Mouse (Mus musculus): ENCODE data around the gene Cybb. TPM values are rescaled to one million over a fixed set of nuclear protein-coding genes. Genes with fewer than 3 reads are reported as not detected.

Gene Cybb
- 26.8 TPM for polyA plus RNA-seq (2014; fragmentation: Illumina TruSeq; extraction: RNeasy Lipid Tissue Mini Kit (QIAGEN cat#74804); ENCODE audit: low read depth, low replicate concordance)

GRCm38 (mm10) chrX:9487671-9488070 is at the start of gene Cybb:
Gene Cybb, minus strand, starts transcription at chrX:9487771.

Other genes with a start within 250 kb of the Cybb start
- gene Gm14862, start 230.9 kb downstream of the Cybb start, polyA plus RNA-seq (2014; fragmentation: Illumina TruSeq; extraction: RNeasy Lipid Tissue Mini Kit (QIAGEN cat#74804); ENCODE audit: low read depth, low replicate concordance): not detected
- gene Xk, start 215.0 kb downstream of the Cybb start, polyA plus RNA-seq (2014; fragmentation: Illumina TruSeq; extraction: RNeasy Lipid Tissue Mini Kit (QIAGEN cat#74804); ENCODE audit: low read depth, low replicate concordance): 37.7 TPM
- not detected for gene H2al1m, start 204.0 kb downstream of the Cybb start, polyA plus RNA-seq (2014; fragmentation: Illumina TruSeq; extraction: RNeasy Lipid Tissue Mini Kit (QIAGEN cat#74804); ENCODE audit: low read depth, low replicate concordance)
- not detected for gene H2al1k, start 137.1 kb downstream of the Cybb start, polyA plus RNA-seq (2014; fragmentation: Illumina TruSeq; extraction: RNeasy Lipid Tissue Mini Kit (QIAGEN cat#74804); ENCODE audit: low read depth, low replicate concordance)
- not detected for gene H2al1o, start 84.6 kb upstream of the Cybb start, polyA plus RNA-seq (2014; fragmentation: Illumina TruSeq; extraction: RNeasy Lipid Tissue Mini Kit (QIAGEN cat#74804); ENCODE audit: low read depth, low replicate concordance)
- gene Dynlt3, start 175.2 kb upstream of the Cybb start, polyA plus RNA-seq (2014; fragmentation: Illumina TruSeq; extraction: RNeasy Lipid Tissue Mini Kit (QIAGEN cat#74804); ENCODE audit: low read depth, low replicate concordance): 364 TPM

All from sigmoid colon, adult 10 weeks (tissue).